Mouse (Mus musculus) embryonic stem cell, embryonic (primary cell): ENCODE data around the gene Lactbl1.

ENCODE experiments used
- CTCF ChIA-PET, 4 experiments: fragments of 300-600 bp in 2 of 4; fragments of 350-600 bp in 2 of 4; sonication (Branson Sonifier 250); formaldehyde crosslinking; loops; one replicate each; lab custom pipeline; 2022; ENCODE audit warnings: inconsistent platforms in 2 of 4; lab: Charles Lee
- POLR2A ChIA-PET, 4 experiments: fragments of 300-600 bp in 2 of 4; fragments of 350-600 bp in 2 of 4; sonication (Branson Sonifier 250); formaldehyde crosslinking; loops; one replicate each; lab custom pipeline; 2022; ENCODE audit warnings: antibody characterized with exemption in 4 of 4, inconsistent platforms in 1 of 4; lab: Charles Lee

Lactbl1 gene

GRCm38 (mm10) chr4:136651882-136652527 lies 29.6 kb downstream of the Lactbl1 start:
- CTCF ChIA-PET: interaction anchor here (0.6 to 2.7 kb wide), 48 partner anchors 10 to 513 kb away, joined by 3 to 16 read pairs (median 4); partner anchors contain the start of gene Lactbl1 (in 1 of the 4)
- POLR2A ChIA-PET: interaction anchor here in 2 of 4 experiments (0.6 to 1.7 kb wide), 7 partner anchors 11 to 330 kb away, joined by 3 to 8 read pairs (median 3); no protein-coding TSS in a partner anchor

- POLR2A ChIA-PET: interaction anchor here in 3 of 4 experiments (0.6 to 1.7 kb wide), 5 partner anchors 10 to 329 kb away, joined by 3 to 6 read pairs (median 4); no protein-coding TSS in a partner anchor
- CTCF ChIA-PET: interaction anchor here (0.5 to 2.7 kb wide), 27 partner anchors 11 to 419 kb away, joined by 3 to 16 read pairs (median 5); no protein-coding TSS in a partner anchor
Measured at GRCm38 (mm10) chr4:136652528-136652910, 30.1 kb downstream of the Lactbl1 start.

- ChIA-PET POLR2A (interaction anchor here in 2 of 4 experiments (0.6 to 1.0 kb wide), 3 partner anchors 10 to 268 kb away, joined by 3 to 6 read pairs (median 4); no protein-coding TSS in a partner anchor), CTCF (interaction anchor here (0.5 to 2.7 kb wide), 13 partner anchors 13 to 419 kb away, joined by 3 to 16 read pairs (median 5); no protein-coding TSS in a partner anchor)
Measured at GRCm38 (mm10) chr4:136653019-136653418, 30.6 kb downstream of the Lactbl1 start.

- CTCF ChIA-PET: interaction anchor here in 1 of 4 experiments (0.7 to 1.1 kb wide), 2 partner anchors 14 to 275 kb away, joined by 3 to 4 read pairs; no protein-coding TSS in a partner anchor
- POLR2A ChIA-PET: interaction anchor here in 1 of 4 experiments (0.5 kb wide), 1 partner anchor 289 kb away, joined by 5 read pairs; no protein-coding TSS in a partner anchor
Measured at GRCm38 (mm10) chr4:136653692-136654234, 31.3 kb downstream of the Lactbl1 start.

GRCm38 (mm10) chr4:136657914-136658313 lies 35.5 kb downstream of the Lactbl1 start:
- ChIA-PET POLR2A (interaction anchor here in 2 of 4 experiments (0.7 to 0.8 kb wide), 3 partner anchors 8 to 207 kb away, joined by 3 read pairs; no protein-coding TSS in a partner anchor), CTCF (interaction anchor here (0.7 to 1.7 kb wide), 5 partner anchors 8 to 220 kb away, joined by 3 to 6 read pairs (median 4); no protein-coding TSS in a partner anchor)

GRCm38 (mm10) chr4:136665068-136665467 lies 42.6 kb downstream of the Lactbl1 start:
- ChIA-PET POLR2A (interaction anchor here in 3 of 4 experiments (0.6 to 1.5 kb wide), 4 partner anchors 22 to 213 kb away, joined by 3 to 4 read pairs (median 3); no protein-coding TSS in a partner anchor), CTCF (interaction anchor here (0.6 to 2.5 kb wide), 29 partner anchors 8 to 931 kb away, joined by 3 to 18 read pairs (median 6); no protein-coding TSS in a partner anchor)

GRCm38 (mm10) chr4:136666002-136666401 lies 43.6 kb downstream of the Lactbl1 start:
- CTCF ChIA-PET: interaction anchor here (0.5 to 3.1 kb wide), 108 partner anchors 8 to 1739 kb away, joined by 3 to 18 read pairs (median 4); partner anchors contain the start of genes C1qa (in 1 of the 4), Tex46 (in 1 of the 4) and Wnt4 (in 1 of the 4)
- POLR2A ChIA-PET: interaction anchor here (0.6 to 1.5 kb wide), 12 partner anchors 8 to 798 kb away, joined by 3 to 8 read pairs (median 3); no protein-coding TSS in a partner anchor

GRCm38 (mm10) chr4:136667757-136668156 lies 45.3 kb downstream of the Lactbl1 start:
- CTCF ChIA-PET: interaction anchor here (0.5 to 3.1 kb wide), 48 partner anchors 9 to 404 kb away, joined by 3 to 15 read pairs (median 4); no protein-coding TSS in a partner anchor
- POLR2A ChIA-PET: interaction anchor here in 3 of 4 experiments (0.7 to 1.4 kb wide), 4 partner anchors 30 to 237 kb away, joined by 3 to 4 read pairs (median 3); no protein-coding TSS in a partner anchor

GRCm38 (mm10) chr4:136672335-136673090 lies 50.1 kb downstream of the Lactbl1 start:
- CTCF ChIA-PET: interaction anchor here (0.5 to 1.6 kb wide), 28 partner anchors 16 to 380 kb away, joined by 3 to 8 read pairs (median 4); no protein-coding TSS in a partner anchor
- POLR2A ChIA-PET: interaction anchor here in 3 of 4 experiments (0.6 to 1.6 kb wide), 11 partner anchors 12 to 1587 kb away, joined by 3 to 5 read pairs (median 3); no protein-coding TSS in a partner anchor

- ChIA-PET CTCF (interaction anchor here in 3 of 4 experiments (0.7 to 1.2 kb wide), 4 partner anchors 9 to 601 kb away, joined by 3 to 4 read pairs (median 3); no protein-coding TSS in a partner anchor), POLR2A (interaction anchor here in 1 of 4 experiments (0.5 to 0.7 kb wide), 2 partner anchors 12 to 88 kb away, joined by 4 to 5 read pairs; no protein-coding TSS in a partner anchor)
Measured at GRCm38 (mm10) chr4:136675439-136675838, 53.0 kb downstream of the Lactbl1 start.

- CTCF ChIA-PET: interaction anchor here in 3 of 4 experiments (0.6 to 1.7 kb wide), 7 partner anchors 10 to 170 kb away, joined by 3 to 7 read pairs (median 3); no protein-coding TSS in a partner anchor
- POLR2A ChIA-PET: interaction anchor here in 1 of 4 experiments (1.8 kb wide), 1 partner anchor 189 kb away, joined by 4 read pairs; no protein-coding TSS in a partner anchor
Measured at GRCm38 (mm10) chr4:136678480-136678879, 56.1 kb downstream of the Lactbl1 start.

- POLR2A ChIA-PET: interaction anchor here in 1 of 4 experiments (1.8 kb wide), 1 partner anchor 189 kb away, joined by 4 read pairs; no protein-coding TSS in a partner anchor
- CTCF ChIA-PET: interaction anchor here in 3 of 4 experiments (0.7 to 1.7 kb wide), 6 partner anchors 9 to 169 kb away, joined by 3 to 7 read pairs (median 4); no protein-coding TSS in a partner anchor
Measured at GRCm38 (mm10) chr4:136679221-136679620, 56.8 kb downstream of the Lactbl1 start.

GRCm38 (mm10) chr4:136680641-136681040 lies 58.2 kb downstream of the Lactbl1 start:
- CTCF ChIA-PET: interaction anchor here in 3 of 4 experiments (0.6 to 1.6 kb wide), 6 partner anchors 15 to 1593 kb away, joined by 3 to 12 read pairs (median 4); no protein-coding TSS in a partner anchor
- POLR2A ChIA-PET: interaction anchor here in 3 of 4 experiments (0.5 to 1.8 kb wide), 7 partner anchors 16 to 774 kb away, joined by 3 to 13 read pairs (median 4); no protein-coding TSS in a partner anchor

- ChIA-PET POLR2A (no interaction called here), CTCF (interaction anchor here in 3 of 4 experiments (0.5 to 1.4 kb wide), 7 partner anchors 12 to 1816 kb away, joined by 3 to 4 read pairs (median 3); no protein-coding TSS in a partner anchor)
Measured at GRCm38 (mm10) chr4:136684485-136684884, 62.1 kb downstream of the Lactbl1 start.

- CTCF ChIA-PET: interaction anchor here (0.5 to 1.4 kb wide), 12 partner anchors 11 to 399 kb away, joined by 3 to 11 read pairs (median 4); no protein-coding TSS in a partner anchor
- POLR2A ChIA-PET: interaction anchor here in 1 of 4 experiments (0.8 to 1.7 kb wide), 3 partner anchors 10 to 70 kb away, joined by 3 to 7 read pairs (median 3); no protein-coding TSS in a partner anchor
Measured at GRCm38 (mm10) chr4:136685431-136685869, 63.0 kb downstream of the Lactbl1 start.

- ChIA-PET CTCF (interaction anchor here (0.5 to 3.6 kb wide), 35 partner anchors 8 to 293 kb away, joined by 3 to 28 read pairs (median 4); no protein-coding TSS in a partner anchor), POLR2A (interaction anchor here in 2 of 4 experiments (0.8 to 1.9 kb wide), 5 partner anchors 9 to 226 kb away, joined by 3 to 5 read pairs (median 3); partner anchors contain the start of gene 6030445D17Rik (in 1 of the 2))
Measured at GRCm38 (mm10) chr4:136688113-136688512, 65.7 kb downstream of the Lactbl1 start.
